Mouse (Mus musculus): ENCODE measurements around the gene Mmgt1.
A peak's percentile ranks its signal among the peaks of the same experiment; 100 is the strongest.

Mmgt1 gene

GRCm38 (mm10) chrX:56597887-56598640 is at the start of gene Mmgt1:
Mmgt1 (minus strand) TSS chrX:56598069.
- peak; percentile 89 for DNase-seq (ENCODE audit: low spot score)

GRCm38 (mm10) chrX:56640066-56640465 is 42.2 kb upstream of the Mmgt1 start:
- no peak for DNase-seq (ENCODE audit: low spot score)

GRCm38 (mm10) chrX:56636185-56636584 is 38.3 kb upstream of the Mmgt1 start:
- DNase-seq (ENCODE audit: low spot score), result no peak

- no peak for DNase-seq (ENCODE audit: low spot score)
Observed at GRCm38 (mm10) chrX:56615236-56615635, 17.4 kb upstream of the Mmgt1 start.

- DNase-seq (ENCODE audit: low spot score), result peak; percentile 39
Observed at GRCm38 (mm10) chrX:56610318-56610694, 12.4 kb upstream of the Mmgt1 start.

DNA sequence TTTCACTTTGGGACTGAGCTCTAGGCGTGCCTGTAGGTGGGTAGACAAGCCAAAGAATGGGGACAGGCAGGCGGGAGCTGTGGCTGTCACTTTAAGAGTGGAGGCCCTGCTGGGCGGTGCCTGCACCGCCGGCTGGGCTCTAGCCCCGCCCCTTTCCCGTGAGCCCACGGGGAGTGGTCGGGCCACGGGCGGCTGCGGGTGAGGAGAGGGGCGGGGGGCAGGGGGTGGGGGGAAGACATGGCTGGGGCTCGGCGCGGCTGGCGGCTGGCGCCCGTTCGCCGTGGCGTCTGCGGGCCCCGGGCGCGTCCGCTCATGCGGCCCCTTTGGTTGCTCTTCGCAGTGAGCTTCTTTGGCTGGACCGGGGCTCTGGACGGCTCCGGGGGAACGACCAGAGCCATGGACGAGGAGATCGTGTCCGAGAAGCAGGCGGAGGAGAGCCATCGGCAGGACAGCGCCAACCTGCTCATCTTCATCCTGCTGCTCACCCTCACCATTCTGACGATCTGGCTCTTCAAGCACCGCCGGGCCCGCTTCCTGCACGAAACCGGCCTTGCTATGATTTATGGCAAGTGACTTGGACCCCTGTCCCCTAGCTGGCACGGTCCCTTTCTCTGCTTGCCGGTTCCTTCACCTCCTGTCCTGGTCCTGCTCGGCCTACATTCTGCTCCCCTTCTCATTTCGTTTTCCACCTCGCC is 11.9 kb upstream of the Mmgt1 start, which contains the start of gene Slc9a6:
Slc9a6 (plus strand) TSS at position 135 of the 695 bp plus-strand sequence.
- peak; percentile 82 for DNase-seq (ENCODE audit: low spot score)

GRCm38 (mm10) chrX:56609285-56609622 is 11.4 kb upstream of the Mmgt1 start:
- no peak for DNase-seq (ENCODE audit: low spot score)

GRCm38 (mm10) chrX:56607032-56607710 is 9.3 kb upstream of the Mmgt1 start:
- no peak for DNase-seq (ENCODE audit: low spot score)

DNA sequence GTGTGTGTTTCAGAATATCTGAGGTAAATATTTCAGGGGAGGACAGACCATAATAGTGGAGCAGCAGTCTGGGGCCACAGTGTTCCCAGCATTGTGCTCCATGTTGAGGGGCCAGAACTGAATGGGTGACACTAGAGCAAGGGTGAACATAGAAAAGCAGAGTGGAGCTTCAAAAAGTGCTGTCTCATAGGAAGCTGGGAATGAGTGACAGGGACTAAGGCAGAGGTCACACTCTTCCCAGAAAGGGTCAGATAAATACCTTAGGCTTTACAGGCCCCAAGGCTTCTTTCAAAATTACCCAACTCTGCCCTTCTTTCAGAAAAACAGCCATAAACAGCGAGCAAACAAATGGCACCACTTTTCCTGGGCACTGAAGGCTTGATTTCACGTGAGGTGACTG is 8.7 kb upstream of the Mmgt1 start:
- DNase-seq (ENCODE audit: low spot score), result no peak

- DNase-seq (ENCODE audit: low spot score), result peak; percentile 44
Observed at GRCm38 (mm10) chrX:56597219-56597886, 516 bp downstream of the Mmgt1 start.

DNA sequence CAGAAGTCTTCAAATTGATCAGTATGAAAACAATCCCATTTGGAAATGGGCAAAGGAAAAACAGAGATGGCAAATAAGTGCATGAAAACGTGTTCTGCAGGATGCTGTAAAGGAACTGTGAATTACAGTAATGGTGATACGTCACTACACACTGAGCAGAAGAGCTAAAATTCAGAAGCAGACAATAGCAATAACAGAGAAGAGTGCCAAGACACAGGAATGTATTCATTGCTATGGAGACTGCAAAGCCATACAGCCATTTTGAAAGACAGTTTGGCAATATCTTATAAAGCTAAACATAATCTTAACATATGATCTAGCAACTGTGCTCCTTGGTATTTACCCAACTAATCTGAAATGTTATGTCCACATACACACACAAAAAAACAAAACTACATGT is 19.7 kb downstream of the Mmgt1 start:
- DNase-seq (ENCODE audit: low spot score), result no peak

GRCm38 (mm10) chrX:56572465-56572864 is 25.4 kb downstream of the Mmgt1 start:
- peak; percentile 43 for DNase-seq (ENCODE audit: low spot score)

DNA sequence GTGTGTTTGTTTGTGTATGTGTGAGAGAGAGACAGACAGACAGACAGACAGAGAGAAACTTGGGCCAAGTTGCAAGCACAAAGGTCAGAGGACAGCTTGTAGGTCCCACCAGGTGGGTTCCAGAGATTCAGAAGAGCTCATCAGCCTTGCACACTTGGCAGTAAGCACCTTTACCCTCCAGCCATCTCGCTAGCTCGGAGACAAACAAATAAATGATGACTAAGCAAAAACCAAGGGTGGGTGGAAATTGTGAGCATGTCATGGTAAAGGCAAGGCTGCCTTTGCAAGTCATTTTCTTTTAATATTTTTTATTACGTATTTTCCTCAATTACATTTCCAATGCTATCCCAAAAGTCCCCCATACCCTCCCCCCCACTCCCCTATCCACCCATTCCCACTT is 44.3 kb downstream of the Mmgt1 start:
- DNase-seq (ENCODE audit: low spot score), result no peak

GRCm38 (mm10) chrX:56549506-56549905 is 48.4 kb downstream of the Mmgt1 start, which contains the start of gene Gm648:
Gm648 (minus strand) TSS chrX:56549606.
- DNase-seq (ENCODE audit: low spot score), result no peak

DNA sequence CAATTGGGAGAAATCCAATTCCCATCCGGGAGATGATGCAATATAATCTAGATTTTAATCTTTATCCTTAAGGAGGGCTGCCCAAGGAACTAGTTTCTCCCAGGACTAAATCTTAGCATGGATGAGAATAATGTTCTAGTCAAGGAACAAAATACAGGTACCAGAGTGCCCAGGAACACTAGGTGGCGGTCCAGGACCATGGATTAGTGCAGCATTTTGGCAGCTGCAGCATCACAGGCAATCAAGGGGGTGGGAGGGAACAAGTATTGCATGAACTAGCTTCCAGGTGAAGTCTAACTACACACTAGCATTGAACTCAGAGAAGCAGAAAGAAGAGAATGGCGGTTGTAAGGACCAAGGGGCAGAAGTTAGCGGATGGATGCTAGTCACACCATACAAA is 60.7 kb downstream of the Mmgt1 start:
- DNase-seq (ENCODE audit: low spot score), result peak; percentile 50

Data from testis, postnatal 10 days (tissue).